Mouse (Mus musculus) hindbrain, embryonic 13.5 days (tissue): Measurements from ENCODE around the gene 2310022B05Rik. TPM values are rescaled to one million over a fixed set of nuclear protein-coding genes. Genes with fewer than 3 reads are reported as not detected.

ENCODE experiments used
- ATAC-seq: fragments of 200-750 bp; cut with Nextera tagmentation; 2 replicates; pipeline ENCODE4 v1.8.0; 2017; ENCODE audit warnings: moderate TSS enrichment; ENCODE audit not compliant: low FRiP score
- H3K27ac ChIP-seq: fragments of 300-500 bp; sonication (generic); 2 replicates; pipeline ENCODE4 v1.5.1; 2015; ENCODE audit warnings: inconsistent platforms, mild to moderate bottlenecking, moderate library complexity
- H3K27me3 ChIP-seq: fragments of 300-500 bp; sonication (generic); 2 replicates; pipeline ENCODE4 v1.6.1; 2015; ENCODE audit warnings: mild to moderate bottlenecking, inconsistent platforms
- H3K36me3 ChIP-seq: fragments of 300-500 bp; sonication (generic); 2 replicates; pipeline ENCODE4 v1.6.1; 2015; ENCODE audit warnings: mild to moderate bottlenecking, inconsistent platforms
- H3K4me1 ChIP-seq: fragments of 300-500 bp; sonication (generic); replicated peaks from 2 replicates; pipeline ENCODE4 v1.6.1; 2015; ENCODE audit warnings: inconsistent platforms
- H3K4me2 ChIP-seq: fragments of 300-500 bp; sonication (generic); 2 replicates; pipeline ENCODE4 v1.6.1; 2015; ENCODE audit warnings: inconsistent platforms, mild to moderate bottlenecking, moderate library complexity
- H3K4me3 ChIP-seq: fragments of 300-500 bp; sonication (generic); 2 replicates; pipeline ENCODE4 v1.5.1; 2015; ENCODE audit warnings: mild to moderate bottlenecking, inconsistent platforms
- H3K9ac ChIP-seq: fragments of 300-500 bp; sonication (generic); 2 replicates; pipeline ENCODE4 v1.6.1; 2015; ENCODE audit warnings: mild to moderate bottlenecking, inconsistent platforms
- H3K9me3 ChIP-seq: fragments of 300-500 bp; sonication (generic); 2 replicates; pipeline ENCODE4 v1.6.1; 2016; ENCODE audit warnings: inconsistent platforms
- WGBS: fragments of 180-500 bp; shearing (Covaris S2); methylation state at CpG from one replicate; pipeline ENCODE4 v1.1.7; 2015; 5-methylcytosine and 5-hydroxymethylcytosine counted together
- polyA plus RNA-seq: library from polyadenylated mRNA; unstranded; fragments of >200 nt; fragmentation: Nextera tagmentation; extraction: Ambion mirVana; gene quantifications from 2 replicates; pipeline ENCODE4 v1.2.1, GENCODE M21; 2015

2310022B05Rik gene
- polyA plus RNA-seq, 1 experiment from 2014 or later = 19.1 TPM

GRCm38 (mm10) chr8:124657961-124658360 is 5.2 kb downstream of the 2310022B05Rik start:
- WGBS = 81% methylated on average over 7 of the region's 7 CpGs
- peaks cover 84% of the 10 kb centered on the region for H3K4me1 ChIP-seq
- H3K9me3 ChIP-seq = no peaks in the 10 kb centered on the region
- no peak overlapping the region for H3K9ac ChIP-seq
- peaks cover 7% of the 10 kb centered on the region; the same call in 1 of the 2 replicates for H3K36me3 ChIP-seq
- ATAC-seq = no peak
- peak overlapping the region; percentile 19; the same call in 1 of the 2 replicates for H3K4me2 ChIP-seq
- no peaks in the 10 kb centered on the region for H3K27me3 ChIP-seq
- H3K4me3 ChIP-seq = no peak overlapping the region
- H3K27ac ChIP-seq = peak overlapping the region; percentile 58

- no peak for ATAC-seq
- Histone ChIP-seq H3K27ac (no peak overlapping the region), H3K27me3 (no peaks in the 10 kb centered on the region), H3K4me1 (peaks cover 64% of the 10 kb centered on the region), H3K9ac (no peak overlapping the region), H3K4me3 (no peak overlapping the region), H3K9me3 (no peaks in the 10 kb centered on the region), H3K36me3 (peaks cover 30% of the 10 kb centered on the region), H3K4me2 (no peak overlapping the region)
- 71% methylated on average over 28 of the region's 28 CpGs for WGBS
Measured at GRCm38 (mm10) chr8:124653568-124654475, 9.3 kb downstream of the 2310022B05Rik start.

- ATAC-seq = peak; percentile 50; the same call in 1 of the 2 replicates
- H3K9ac ChIP-seq = no peak overlapping the region
- H3K27ac ChIP-seq = peak overlapping the region; percentile 52; the same call in 1 of the 2 replicates
- peaks cover 30% of the 10 kb centered on the region for H3K36me3 ChIP-seq
- no peak overlapping the region for H3K4me3 ChIP-seq
- 39% methylated on average over 4 of the region's 4 CpGs for WGBS
- no peaks in the 10 kb centered on the region for H3K9me3 ChIP-seq
- no peak overlapping the region for H3K4me2 ChIP-seq
- no peaks in the 10 kb centered on the region for H3K27me3 ChIP-seq
- peaks cover 58% of the 10 kb centered on the region for H3K4me1 ChIP-seq
Measured at GRCm38 (mm10) chr8:124652546-124652945, 10.6 kb downstream of the 2310022B05Rik start.

GRCm38 (mm10) chr8:124651776-124652175 is 11.4 kb downstream of the 2310022B05Rik start:
- H3K9me3 ChIP-seq = no peaks in the 10 kb centered on the region
- 91% methylated on average over 20 of the region's 20 CpGs for WGBS
- no peak overlapping the region for H3K27ac ChIP-seq
- H3K4me3 ChIP-seq = no peak overlapping the region
- peaks cover 55% of the 10 kb centered on the region for H3K4me1 ChIP-seq
- H3K27me3 ChIP-seq = no peaks in the 10 kb centered on the region
- no peak overlapping the region for H3K9ac ChIP-seq
- H3K36me3 ChIP-seq = peaks cover 30% of the 10 kb centered on the region
- no peak overlapping the region for H3K4me2 ChIP-seq
- ATAC-seq = no peak

GRCm38 (mm10) chr8:124648311-124648710 is 14.9 kb downstream of the 2310022B05Rik start:
- peaks cover 48% of the 10 kb centered on the region for H3K4me1 ChIP-seq
- no peaks in the 10 kb centered on the region for H3K9me3 ChIP-seq
- no peak for ATAC-seq
- H3K27ac ChIP-seq = peak overlapping the region; percentile 64; the same call in 1 of the 2 replicates
- H3K4me3 ChIP-seq = no peak overlapping the region
- no peak overlapping the region for H3K4me2 ChIP-seq
- peaks cover 32% of the 10 kb centered on the region for H3K36me3 ChIP-seq
- no peak overlapping the region for H3K9ac ChIP-seq
- no peaks in the 10 kb centered on the region for H3K27me3 ChIP-seq

- Histone ChIP-seq H3K9ac (peak overlapping the region; percentile 49), H3K4me1 (peaks cover 36% of the 10 kb centered on the region), H3K36me3 (peaks cover 37% of the 10 kb centered on the region), H3K4me2 (peak overlapping the region; percentile 19), H3K9me3 (no peaks in the 10 kb centered on the region), H3K4me3 (no peak overlapping the region), H3K27me3 (no peaks in the 10 kb centered on the region), H3K27ac (peak overlapping the region; percentile 71)
- ATAC-seq = peak; percentile 62; the same call in 1 of the 2 replicates
- WGBS = 58% methylated on average over 18 of the region's 18 CpGs
Measured at GRCm38 (mm10) chr8:124643540-124644339, 19.4 kb downstream of the 2310022B05Rik start.

GRCm38 (mm10) chr8:124641599-124641998 is 21.6 kb downstream of the 2310022B05Rik start:
- H3K27me3 ChIP-seq = no peaks in the 10 kb centered on the region
- H3K27ac ChIP-seq = no peak overlapping the region
- no peaks in the 10 kb centered on the region for H3K9me3 ChIP-seq
- no peak overlapping the region for H3K4me2 ChIP-seq
- peaks cover 59% of the 10 kb centered on the region for H3K36me3 ChIP-seq
- no peak overlapping the region for H3K9ac ChIP-seq
- ATAC-seq = no peak
- WGBS = 94% methylated on average over 8 of the region's 8 CpGs
- H3K4me1 ChIP-seq = peaks cover 31% of the 10 kb centered on the region
- H3K4me3 ChIP-seq = no peak overlapping the region

- peaks cover 15% of the 10 kb centered on the region for H3K4me1 ChIP-seq
- H3K4me3 ChIP-seq = no peak overlapping the region
- H3K9me3 ChIP-seq = no peaks in the 10 kb centered on the region
- WGBS = 82% methylated on average over 8 of the region's 8 CpGs
- H3K36me3 ChIP-seq = peaks cover 45% of the 10 kb centered on the region
- H3K9ac ChIP-seq = no peak overlapping the region
- H3K27ac ChIP-seq = no peak overlapping the region
- no peak overlapping the region for H3K4me2 ChIP-seq
- ATAC-seq = no peak
- no peaks in the 10 kb centered on the region for H3K27me3 ChIP-seq
Measured at GRCm38 (mm10) chr8:124635247-124635502, 28.0 kb downstream of the 2310022B05Rik start.

- Histone ChIP-seq H3K4me1 (peaks cover 15% of the 10 kb centered on the region), H3K9me3 (no peaks in the 10 kb centered on the region), H3K27me3 (no peaks in the 10 kb centered on the region), H3K27ac (no peak overlapping the region), H3K4me2 (no peak overlapping the region), H3K36me3 (peaks cover 39% of the 10 kb centered on the region), H3K9ac (no peak overlapping the region), H3K4me3 (no peak overlapping the region)
- ATAC-seq = no peak
- WGBS = 72% methylated on average over 13 of the region's 13 CpGs
Measured at GRCm38 (mm10) chr8:124634411-124635246, 28.5 kb downstream of the 2310022B05Rik start.

GRCm38 (mm10) chr8:124633001-124633703 is 30.0 kb downstream of the 2310022B05Rik start:
- ATAC-seq = no peak
- WGBS = 90% methylated on average over 14 of the region's 14 CpGs
- H3K4me1 ChIP-seq = peaks cover 15% of the 10 kb centered on the region
- no peak overlapping the region for H3K4me3 ChIP-seq
- H3K9me3 ChIP-seq = no peaks in the 10 kb centered on the region
- H3K27ac ChIP-seq = no peak overlapping the region
- no peaks in the 10 kb centered on the region for H3K27me3 ChIP-seq
- no peak overlapping the region for H3K9ac ChIP-seq
- peaks cover 26% of the 10 kb centered on the region for H3K36me3 ChIP-seq
- no peak overlapping the region for H3K4me2 ChIP-seq

GRCm38 (mm10) chr8:124631966-124632365 is 31.2 kb downstream of the 2310022B05Rik start:
- H3K36me3 ChIP-seq = peaks cover 14% of the 10 kb centered on the region
- no peak overlapping the region for H3K4me2 ChIP-seq
- H3K9me3 ChIP-seq = no peaks in the 10 kb centered on the region
- WGBS = 49% methylated on average over 7 of the region's 7 CpGs
- ATAC-seq = no peak
- peak overlapping the region; percentile 23; the same call in 1 of the 2 replicates for H3K27ac ChIP-seq
- no peak overlapping the region for H3K9ac ChIP-seq
- peaks cover 15% of the 10 kb centered on the region for H3K4me1 ChIP-seq
- no peak overlapping the region for H3K4me3 ChIP-seq
- no peaks in the 10 kb centered on the region for H3K27me3 ChIP-seq
